Mouse (Mus musculus) heart, embryonic 14.5 days (tissue): ENCODE results near the gene Olfml2a. TPM values are rescaled to one million over a fixed set of nuclear protein-coding genes. Genes with fewer than 3 reads are reported as not detected.

Source experiments
- ATAC-seq: fragments of 200-750 bp; cut with Nextera tagmentation; 2 replicates; pipeline ENCODE4 v1.8.0; 2017; ENCODE audit warnings: low read depth, moderate TSS enrichment; ENCODE audit not compliant: insufficient number of reproducible peaks, insufficient read depth, low FRiP score
- H3K27ac ChIP-seq, 2 experiments: fragments of 200-500 bp in 1 of 2; fragments of 300-500 bp in 1 of 2; sonication (generic) in 1 of 2; replicated peaks in 1 of 2; 2 replicates each; pipeline ENCODE4 v1.5.1; 2012 to 2014; ENCODE audit warnings: low read depth in 2 of 2, low read length in 2 of 2, control low read depth in 1 of 2, mild to moderate bottlenecking in 1 of 2, mixed read lengths in 1 of 2; ENCODE audit not compliant: control insufficient read depth in 1 of 2, insufficient read depth in 1 of 2
- H3K27me3 ChIP-seq: fragments of 300-500 bp; sonication (generic); 2 replicates; pipeline ENCODE4 v1.6.1; 2014; ENCODE audit warnings: mild to moderate bottlenecking, low read length, control low read depth; ENCODE audit not compliant: control insufficient read depth, insufficient read depth
- H3K36me3 ChIP-seq: fragments of 300-500 bp; sonication (generic); 2 replicates; pipeline ENCODE4 v1.6.1; 2014; ENCODE audit warnings: mild to moderate bottlenecking, control low read depth, low read length, mixed read lengths; ENCODE audit not compliant: control insufficient read depth, insufficient read depth
- H3K4me1 ChIP-seq, 2 experiments: fragments of 200-500 bp in 1 of 2; fragments of 300-500 bp in 1 of 2; sonication (generic) in 1 of 2; 2 replicates each; pipeline ENCODE4 v1.6.1; 2012 to 2014; ENCODE audit warnings: low read length in 2 of 2, control low read depth in 1 of 2, mixed read lengths in 1 of 2; ENCODE audit not compliant: control insufficient read depth in 2 of 2, insufficient read depth in 2 of 2
- H3K4me2 ChIP-seq: fragments of 300-500 bp; sonication (generic); 2 replicates; pipeline ENCODE4 v1.6.1; 2014; ENCODE audit warnings: mild to moderate bottlenecking, low read length
- H3K4me3 ChIP-seq, 2 experiments: fragments of 200-500 bp in 1 of 2; fragments of 300-500 bp in 1 of 2; sonication (generic) in 1 of 2; 2 replicates each; pipeline ENCODE4 v1.5.1; 2012 to 2014; ENCODE audit warnings: low read length in 2 of 2, mild to moderate bottlenecking in 2 of 2, control low read depth in 1 of 2, low read depth in 1 of 2, moderate library complexity in 1 of 2; ENCODE audit not compliant: control insufficient read depth in 1 of 2, insufficient read depth in 1 of 2
- H3K9ac ChIP-seq: fragments of 300-500 bp; sonication (generic); 2 replicates; pipeline ENCODE4 v1.6.1; 2014; ENCODE audit warnings: mild to moderate bottlenecking, low read length
- H3K9me3 ChIP-seq: fragments of 300-500 bp; sonication (generic); 2 replicates; pipeline ENCODE4 v1.6.1; 2016; ENCODE audit warnings: low read length, control low read depth; ENCODE audit not compliant: control insufficient read depth
- WGBS: fragments of 180-500 bp; shearing (Covaris S2); extraction: QIAGEN DNeasy Blood & Tissue Kit; methylation state at CpG from one replicate; pipeline ENCODE4 v1.1.7; 2014; 5-methylcytosine and 5-hydroxymethylcytosine counted together
- polyA plus RNA-seq: library from polyadenylated mRNA; unstranded; fragments of >200 nt; fragmentation: Nextera tagmentation; extraction: Ambion mirVana; gene quantifications from 2 replicates; pipeline ENCODE4 v1.2.1, GENCODE M21; 2014

The Olfml2a gene
- polyA plus RNA-seq, 1 experiment from 2014 or later, result 6.0 TPM

GRCm38 (mm10) chr2:38999381-38999780 is 67.6 kb downstream of the Olfml2a start:
- Histone ChIP-seq H3K4me3 (no peak overlapping the region), H3K4me2 (no peak overlapping the region), H3K27me3 (no peaks in the 10 kb centered on the region), H3K36me3 (peaks cover 47% of the 10 kb centered on the region), H3K9ac (no peak overlapping the region), H3K9me3 (no peaks in the 10 kb centered on the region), H3K4me1 (peaks cover 12 to 22% of the 10 kb centered on the region in 2 experiments), H3K27ac (no peak overlapping the region; a peak in 1 of 4 replicates)
- no peak for ATAC-seq
- 44% methylated on average over 4 of the region's 4 CpGs for WGBS

- Histone ChIP-seq H3K27me3 (no peaks in the 10 kb centered on the region), H3K9me3 (no peaks in the 10 kb centered on the region), H3K36me3 (peaks cover 47% of the 10 kb centered on the region), H3K4me3 (no peak overlapping the region), H3K9ac (no peak overlapping the region), H3K27ac (no peak overlapping the region), H3K4me2 (no peak overlapping the region), H3K4me1 (peaks cover 12 to 22% of the 10 kb centered on the region in 2 experiments)
- 67% methylated on average over 8 of the region's 8 CpGs for WGBS
- no peak for ATAC-seq
Observed at GRCm38 (mm10) chr2:38999910-39000586, 68.3 kb downstream of the Olfml2a start.

- Histone ChIP-seq H3K27me3 (no peaks in the 10 kb centered on the region), H3K9me3 (no peaks in the 10 kb centered on the region), H3K36me3 (peaks cover 47% of the 10 kb centered on the region), H3K4me2 (no peak overlapping the region), H3K4me1 (peaks cover 12 to 22% of the 10 kb centered on the region in 2 experiments), H3K4me3 (no peak overlapping the region), H3K27ac (no peak overlapping the region), H3K9ac (no peak overlapping the region)
- WGBS, result 83% methylated on average over 4 of the region's 4 CpGs
- no peak for ATAC-seq
Observed at GRCm38 (mm10) chr2:39000587-39000919, 68.8 kb downstream of the Olfml2a start.

GRCm38 (mm10) chr2:39001866-39002265 is 70.1 kb downstream of the Olfml2a start:
- WGBS, result 72% methylated on average over 3 of the region's 3 CpGs
- H3K9ac ChIP-seq, result no peak overlapping the region
- H3K4me2 ChIP-seq, result no peak overlapping the region
- H3K36me3 ChIP-seq, result peaks cover 47% of the 10 kb centered on the region
- no peaks in the 10 kb centered on the region for H3K9me3 ChIP-seq
- no peak overlapping the region for H3K4me3 ChIP-seq
- no peaks in the 10 kb centered on the region for H3K27me3 ChIP-seq
- no peak overlapping the region for H3K27ac ChIP-seq
- H3K4me1 ChIP-seq, result peaks cover 12 to 26% of the 10 kb centered on the region in 2 experiments
- ATAC-seq, result no peak

GRCm38 (mm10) chr2:39003106-39003505 is 71.3 kb downstream of the Olfml2a start:
- no peaks in the 10 kb centered on the region for H3K9me3 ChIP-seq
- peak overlapping the region; percentile 98 for H3K4me2 ChIP-seq
- H3K4me1 ChIP-seq, result peaks cover 7 to 26% of the 10 kb centered on the region in 2 experiments
- H3K4me3 ChIP-seq, result peak overlapping the region in 1 of 2 experiments; percentile 89; a peak in 1 of 4 replicates
- H3K9ac ChIP-seq, result peak overlapping the region; percentile 94
- 48% methylated on average over 8 of the region's 8 CpGs for WGBS
- no peak for ATAC-seq
- no peak overlapping the region for H3K27ac ChIP-seq
- H3K36me3 ChIP-seq, result peaks cover 47% of the 10 kb centered on the region
- H3K27me3 ChIP-seq, result no peaks in the 10 kb centered on the region

- no peak for ATAC-seq
- peak overlapping the region; percentile 98 for H3K4me2 ChIP-seq
- H3K27ac ChIP-seq, result no peak overlapping the region
- 62% methylated on average over 5 of the region's 5 CpGs for WGBS
- no peaks in the 10 kb centered on the region for H3K9me3 ChIP-seq
- peaks cover 47% of the 10 kb centered on the region for H3K36me3 ChIP-seq
- H3K4me1 ChIP-seq, result peaks cover 7 to 26% of the 10 kb centered on the region in 2 experiments
- no peaks in the 10 kb centered on the region for H3K27me3 ChIP-seq
- peak overlapping the region; percentile 94 for H3K9ac ChIP-seq
- H3K4me3 ChIP-seq, result peak overlapping the region; percentile 64 to 89; a peak in 3 of 4 replicates
Observed at GRCm38 (mm10) chr2:39003512-39003911, 71.7 kb downstream of the Olfml2a start.

- peak overlapping the region; percentile 98 for H3K4me2 ChIP-seq
- peak overlapping the region; percentile 64 to 89 for H3K4me3 ChIP-seq
- H3K27me3 ChIP-seq, result no peaks in the 10 kb centered on the region
- peak overlapping the region; percentile 43 to 72; a peak in 3 of 4 replicates for H3K27ac ChIP-seq
- no peaks in the 10 kb centered on the region for H3K9me3 ChIP-seq
- H3K9ac ChIP-seq, result peak overlapping the region; percentile 94
- H3K4me1 ChIP-seq, result peaks cover 11 to 33% of the 10 kb centered on the region in 2 experiments
- ATAC-seq, result no peak
- WGBS, result under 1% methylated on average over 11 of the region's 11 CpGs
- H3K36me3 ChIP-seq, result peaks cover 47% of the 10 kb centered on the region
Observed at GRCm38 (mm10) chr2:39004372-39004771, 72.6 kb downstream of the Olfml2a start.
